Mouse (Mus musculus): ENCODE measurements around the gene Tbcel. TPM values are rescaled to one million over a fixed set of nuclear protein-coding genes. Genes with fewer than 3 reads are reported as not detected.

The Tbcel gene
- polyA plus RNA-seq, 1 experiment, result 29.1 TPM

DNA sequence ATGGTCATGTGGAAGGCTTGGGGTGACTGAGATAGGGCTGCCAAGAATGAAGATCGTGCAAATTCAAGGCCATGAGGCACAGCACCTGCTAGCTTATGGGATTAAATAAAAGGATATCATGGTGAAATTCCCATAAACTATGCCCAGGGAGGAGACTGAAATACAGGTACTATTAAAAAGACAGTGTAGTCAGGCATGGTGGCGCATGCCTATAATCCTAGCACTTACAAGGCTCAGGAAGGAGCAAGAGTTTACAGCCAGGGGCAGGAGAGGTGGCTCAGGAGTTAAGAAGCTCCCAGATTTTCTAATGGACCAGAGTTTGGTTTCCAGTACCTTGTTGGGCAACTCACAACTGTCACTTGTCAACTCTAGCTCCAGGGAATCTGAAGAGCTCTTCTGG, 76.0 kb downstream of the Tbcel start:
- WGBS, result 79% methylated on average over 2 of the region's 2 CpGs
- Histone ChIP-seq H3K27ac (ENCODE audit: control insufficient read depth, insufficient read depth, low read depth, low read length, poor library complexity) (no peak overlapping the region), H3K4me3 (replicated peaks; ENCODE audit: control insufficient read depth, low read depth, low read length) (no peak overlapping the region), H3K4me1 (ENCODE audit: control insufficient read depth, insufficient read depth, low read length) (peaks cover 2% of the 10 kb centered on the region; the same call in 1 of the 2 replicates)
- TF ChIP-seq CTCF (IDR thresholded peaks at IDR 0.05; ENCODE audit: control insufficient read depth, insufficient read depth, low read length) (no peak), POLR2A (IDR thresholded peaks at IDR 0.05; ENCODE audit: borderline replicate concordance, control insufficient read depth, low read depth, low read length) (no peak)

- H3K4me1 ChIP-seq (ENCODE audit: control insufficient read depth, insufficient read depth, low read length), result peaks cover 2% of the 10 kb centered on the region; the same call in 1 of the 2 replicates
- H3K27ac ChIP-seq (ENCODE audit: control insufficient read depth, insufficient read depth, low read depth, low read length, poor library complexity), result no peak overlapping the region
- TF ChIP-seq POLR2A (IDR thresholded peaks at IDR 0.05; ENCODE audit: borderline replicate concordance, control insufficient read depth, low read depth, low read length) (no peak), CTCF (IDR thresholded peaks at IDR 0.05; ENCODE audit: control insufficient read depth, insufficient read depth, low read length) (no peak)
- WGBS, result 33% methylated on average over 12 of the region's 12 CpGs
- no peak overlapping the region for H3K4me3 ChIP-seq (replicated peaks; ENCODE audit: control insufficient read depth, low read depth, low read length)
These were observed 79.3 kb downstream of the Tbcel start for GRCm38 (mm10) chr9:42428060-42428924.

- 87% methylated on average over 10 of the region's 10 CpGs for WGBS
- TF ChIP-seq POLR2A (IDR thresholded peaks at IDR 0.05; ENCODE audit: borderline replicate concordance, control insufficient read depth, low read depth, low read length) (no peak), CTCF (IDR thresholded peaks at IDR 0.05; ENCODE audit: control insufficient read depth, insufficient read depth, low read length) (no peak)
- H3K27ac ChIP-seq (ENCODE audit: control insufficient read depth, insufficient read depth, low read depth, low read length, poor library complexity), result no peak overlapping the region
- no peak overlapping the region for H3K4me3 ChIP-seq (replicated peaks; ENCODE audit: control insufficient read depth, low read depth, low read length)
- H3K4me1 ChIP-seq (ENCODE audit: control insufficient read depth, insufficient read depth, low read length), result peaks cover 2% of the 10 kb centered on the region; the same call in 1 of the 2 replicates
These were observed 80.8 kb downstream of the Tbcel start for GRCm38 (mm10) chr9:42426661-42427358.

DNA sequence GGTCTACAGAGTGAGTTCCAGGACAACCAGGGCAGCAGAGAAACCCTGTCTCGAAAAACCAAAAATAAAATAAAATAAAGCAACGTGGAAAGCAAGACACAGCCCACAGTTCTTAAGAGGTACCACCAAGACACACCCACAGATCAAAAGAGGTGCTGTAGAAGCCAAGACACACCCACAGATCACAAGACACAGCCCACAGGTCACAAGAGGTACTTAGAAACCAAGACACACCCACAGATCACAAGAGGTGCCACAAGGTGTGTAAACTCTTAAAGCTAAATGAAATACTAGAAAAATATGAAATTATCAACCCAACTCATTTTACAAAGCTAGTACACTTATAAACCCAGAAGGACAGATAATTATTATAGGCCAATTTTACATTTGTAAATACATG, 84.0 kb downstream of the Tbcel start:
- H3K4me3 ChIP-seq (replicated peaks; ENCODE audit: control insufficient read depth, low read depth, low read length), result no peak overlapping the region
- WGBS, result 75% methylated on average over 2 of the region's 2 CpGs
- H3K27ac ChIP-seq (ENCODE audit: control insufficient read depth, insufficient read depth, low read depth, low read length, poor library complexity), result no peak overlapping the region
- H3K4me1 ChIP-seq (ENCODE audit: control insufficient read depth, insufficient read depth, low read length), result peaks cover under 1% of the 10 kb centered on the region; the same call in 1 of the 2 replicates
- TF ChIP-seq CTCF (IDR thresholded peaks at IDR 0.05; ENCODE audit: control insufficient read depth, insufficient read depth, low read length), result no peak

DNA sequence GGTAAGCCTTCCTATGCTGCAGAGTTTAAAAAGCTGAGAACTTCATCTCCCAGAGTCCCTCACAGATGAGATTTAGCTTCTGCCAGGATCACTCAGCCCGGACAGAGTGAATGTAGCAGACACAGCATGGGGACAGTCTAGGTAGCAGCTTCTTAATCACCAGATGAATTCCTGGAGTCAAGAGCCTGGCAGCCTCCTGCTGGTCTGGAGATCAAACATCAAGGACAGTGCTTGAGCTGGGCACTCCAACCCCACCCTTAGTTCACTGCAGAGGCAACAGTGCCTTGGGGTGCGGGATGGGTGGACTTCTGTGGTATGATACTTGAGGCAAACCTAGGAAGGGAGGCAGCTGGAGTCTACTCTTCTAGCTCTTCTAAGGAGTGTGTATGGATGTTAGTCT, 87.9 kb downstream of the Tbcel start:
- 91% methylated on average over 2 of the region's 2 CpGs for WGBS

GRCm38 (mm10) chr9:42418786-42419185, 88.8 kb downstream of the Tbcel start:
- Histone ChIP-seq H3K4me3 (replicated peaks; ENCODE audit: control insufficient read depth, low read depth, low read length) (no peak overlapping the region), H3K4me1 (ENCODE audit: control insufficient read depth, insufficient read depth, low read length) (no peaks in the 10 kb centered on the region), H3K27ac (ENCODE audit: control insufficient read depth, insufficient read depth, low read depth, low read length, poor library complexity) (no peak overlapping the region)
- TF ChIP-seq POLR2A (IDR thresholded peaks at IDR 0.05; ENCODE audit: borderline replicate concordance, control insufficient read depth, low read depth, low read length) (no peak), CTCF (IDR thresholded peaks at IDR 0.05; ENCODE audit: control insufficient read depth, insufficient read depth, low read length) (no peak)
- 73% methylated on average over 5 of the region's 5 CpGs for WGBS

More for the DNA sequence above, 87.9 kb downstream of the Tbcel start:
- H3K27ac ChIP-seq (ENCODE audit: control insufficient read depth, insufficient read depth, low read depth, low read length, poor library complexity), result no peak overlapping the region
- H3K4me3 ChIP-seq (replicated peaks; ENCODE audit: control insufficient read depth, low read depth, low read length), result no peak overlapping the region
- no peak for TF ChIP-seq CTCF (IDR thresholded peaks at IDR 0.05; ENCODE audit: control insufficient read depth, insufficient read depth, low read length)
- no peak for TF ChIP-seq POLR2A (IDR thresholded peaks at IDR 0.05; ENCODE audit: borderline replicate concordance, control insufficient read depth, low read depth, low read length)
- no peaks in the 10 kb centered on the region for H3K4me1 ChIP-seq (ENCODE audit: control insufficient read depth, insufficient read depth, low read length)

DNA sequence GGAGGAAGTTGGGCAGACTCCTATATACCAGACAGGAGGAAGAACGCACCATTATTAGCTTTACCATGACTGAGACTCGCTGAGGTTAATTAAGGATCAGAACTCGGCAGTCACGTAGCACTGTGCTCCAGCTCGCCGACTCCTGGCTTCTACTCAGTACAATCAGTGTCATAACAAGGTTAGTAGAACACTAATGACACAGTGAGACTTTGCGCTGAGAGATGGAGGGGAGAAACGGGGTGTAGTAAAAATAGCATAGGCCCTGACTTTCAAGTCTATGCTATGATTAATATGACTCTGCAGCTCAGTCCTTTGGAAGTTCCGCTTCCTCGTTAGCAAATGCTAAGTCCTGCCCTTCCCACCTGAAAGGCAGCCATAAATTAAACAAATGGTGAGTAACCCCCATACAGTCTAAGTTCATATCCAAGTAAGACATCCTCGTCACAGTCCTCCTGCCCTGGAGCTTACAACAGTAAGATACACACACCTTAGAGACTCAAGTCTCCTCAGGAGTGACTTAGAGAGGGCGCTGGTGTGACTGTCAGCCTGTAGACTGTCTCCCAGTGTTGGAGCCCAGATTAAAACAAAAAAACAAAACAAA, 90.2 kb downstream of the Tbcel start:
- H3K4me3 ChIP-seq (replicated peaks; ENCODE audit: control insufficient read depth, low read depth, low read length), result no peak overlapping the region
- WGBS, result 84% methylated on average over 12 of the region's 12 CpGs
- no peak overlapping the region for H3K27ac ChIP-seq (ENCODE audit: control insufficient read depth, insufficient read depth, low read depth, low read length, poor library complexity)
- TF ChIP-seq CTCF (IDR thresholded peaks at IDR 0.05; ENCODE audit: control insufficient read depth, insufficient read depth, low read length) (no peak), POLR2A (IDR thresholded peaks at IDR 0.05; ENCODE audit: borderline replicate concordance, control insufficient read depth, low read depth, low read length) (no peak)
- no peaks in the 10 kb centered on the region for H3K4me1 ChIP-seq (ENCODE audit: control insufficient read depth, insufficient read depth, low read length)

DNA sequence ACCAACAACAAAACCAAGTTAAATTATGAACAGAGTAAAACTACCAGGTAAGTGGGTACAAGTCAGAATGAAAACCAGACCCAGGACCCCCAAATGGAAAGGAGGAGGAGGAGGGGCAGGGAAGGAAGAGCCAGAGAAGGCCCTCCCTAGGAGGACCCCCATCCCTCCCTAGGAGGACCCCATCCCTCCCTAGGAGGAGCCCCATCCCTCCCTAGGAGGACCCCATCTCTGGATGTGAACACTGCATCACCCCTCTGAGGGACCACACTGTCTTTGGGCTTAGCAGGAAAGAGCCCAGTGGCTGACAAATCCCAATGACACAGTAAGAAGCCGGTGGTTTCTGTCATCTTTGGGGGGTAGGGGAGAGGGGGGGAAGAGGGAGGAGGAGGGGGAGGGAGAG, 92.4 kb downstream of the Tbcel start:
- H3K4me1 ChIP-seq (ENCODE audit: control insufficient read depth, insufficient read depth, low read length), result no peaks in the 10 kb centered on the region
- TF ChIP-seq CTCF (IDR thresholded peaks at IDR 0.05; ENCODE audit: control insufficient read depth, insufficient read depth, low read length) (no peak), POLR2A (IDR thresholded peaks at IDR 0.05; ENCODE audit: borderline replicate concordance, control insufficient read depth, low read depth, low read length) (no peak)
- H3K27ac ChIP-seq (ENCODE audit: control insufficient read depth, insufficient read depth, low read depth, low read length, poor library complexity), result no peak overlapping the region
- 63% methylated on average over 1 of the region's 1 CpGs for WGBS
- H3K4me3 ChIP-seq (replicated peaks; ENCODE audit: control insufficient read depth, low read depth, low read length), result no peak overlapping the region
